Mouse (Mus musculus): Measurements from ENCODE around the gene Atp8a2. TPM values are rescaled to one million over a fixed set of nuclear protein-coding genes. Genes with fewer than 3 reads are reported as not detected.

Atp8a2 gene
- total RNA-seq (2021) = 0.82 and 2.3 TPM in 2 replicates
- long read RNA-seq, experiment 1, full-length matches to known transcripts = 1 of 2 reads
- long read RNA-seq, experiment 1, partial matches to known transcripts = 1 of 2 reads
- long read RNA-seq, experiment 1, other reads (novel, unspliced or antisense) = 0 of 2 reads
- long read RNA-seq, experiment 2 = 0 reads

- no peak for DNase-seq
These were observed at the start of gene Atp8a2 for GRCm38 (mm10) chr14:60196884-60197283. Gene Atp8a2 (minus strand): TSS chr14:60197179.

- DNase-seq = no peak
These were observed 41.6 kb upstream of the Atp8a2 start for GRCm38 (mm10) chr14:60238551-60238950.

GRCm38 (mm10) chr14:60219886-60220285 is 22.9 kb upstream of the Atp8a2 start:
- DNase-seq = no peak

GRCm38 (mm10) chr14:60217616-60218015 is 20.6 kb upstream of the Atp8a2 start:
- DNase-seq = no peak

- no peak for DNase-seq
These were observed 19.1 kb upstream of the Atp8a2 start for GRCm38 (mm10) chr14:60216125-60216524.

GRCm38 (mm10) chr14:60215000-60215399 is 18.0 kb upstream of the Atp8a2 start:
- no peak for DNase-seq

- no peak for DNase-seq
These were observed 17.1 kb upstream of the Atp8a2 start for GRCm38 (mm10) chr14:60214040-60214439.

- DNase-seq = no peak
These were observed 12.2 kb upstream of the Atp8a2 start for GRCm38 (mm10) chr14:60209166-60209565.

- DNase-seq = no peak
These were observed 8.0 kb upstream of the Atp8a2 start for GRCm38 (mm10) chr14:60204993-60205392.

- no peak for DNase-seq
These were observed 980 bp downstream of the Atp8a2 start for GRCm38 (mm10) chr14:60195999-60196398.

GRCm38 (mm10) chr14:60194606-60195005 is 2.4 kb downstream of the Atp8a2 start:
- no peak for DNase-seq

GRCm38 (mm10) chr14:60189771-60190170 is 7.2 kb downstream of the Atp8a2 start:
- no peak for DNase-seq

- peak; percentile 6 for DNase-seq
These were observed 8.7 kb downstream of the Atp8a2 start for GRCm38 (mm10) chr14:60188201-60188825.

GRCm38 (mm10) chr14:60181306-60181705 is 15.7 kb downstream of the Atp8a2 start:
- DNase-seq = no peak

GRCm38 (mm10) chr14:60178571-60178955 is 18.4 kb downstream of the Atp8a2 start:
- DNase-seq = no peak

GRCm38 (mm10) chr14:60177614-60178570 is 19.1 kb downstream of the Atp8a2 start:
- DNase-seq = no peak

- DNase-seq = peak; percentile 63
These were observed 19.9 kb downstream of the Atp8a2 start for GRCm38 (mm10) chr14:60176891-60177613.

- DNase-seq = no peak
These were observed 20.5 kb downstream of the Atp8a2 start for GRCm38 (mm10) chr14:60176469-60176890.

- no peak for DNase-seq
These were observed 24.5 kb downstream of the Atp8a2 start for GRCm38 (mm10) chr14:60172286-60173055.

- DNase-seq = no peak
These were observed 26.0 kb downstream of the Atp8a2 start for GRCm38 (mm10) chr14:60170845-60171610.

- DNase-seq = no peak
These were observed 33.6 kb downstream of the Atp8a2 start for GRCm38 (mm10) chr14:60163367-60163766.

Measured in adrenal gland, postnatal 14 days (tissue).